Comparison of ENCODE assay signal across 8 mouse cellular contexts in the genomic region with DNA sequence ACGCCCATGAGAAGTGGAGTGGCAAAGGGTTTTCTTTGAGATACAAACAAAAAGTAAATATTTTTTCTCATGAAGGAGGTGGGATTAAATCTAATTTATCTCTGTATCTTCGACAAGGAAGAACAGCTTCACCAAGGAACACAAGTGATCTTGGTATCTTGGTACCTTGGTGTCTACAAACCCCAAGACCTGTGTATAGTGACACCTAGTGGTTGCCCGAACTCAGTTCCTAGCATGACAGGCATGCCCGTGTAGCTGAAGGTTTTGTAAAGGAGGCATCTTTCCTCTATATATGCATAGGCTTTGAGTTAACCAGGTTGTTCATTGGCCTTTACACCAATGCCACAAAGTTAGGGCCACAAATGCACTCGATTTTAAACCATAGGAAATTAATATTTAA. TPM values are rescaled to one million over a fixed set of nuclear protein-coding genes. Genes with fewer than 3 reads are reported as not detected.
DNase-seq lines count a peak whose midpoint lies in the region; ATAC-seq and TF ChIP-seq lines count a peak whose summit lies in the region.
"Had no signal": no experiment of that assay in that cellular context is flagged by ENCODE, and none has a peak within 500 bp of the region (broad histone marks: within the 10 kb centered on the region; RNA-seq: fewer than 3 reads in every experiment).

No protein-coding gene starts in this region.

- H3K27me3 ChIP-seq in CH12.LX (replicated peaks) (no peaks in the 10 kb centered on the region), Patski (no peaks in the 10 kb centered on the region)
- no peaks in the 10 kb centered on the region for H3K27me3 ChIP-seq in liver, embryonic 13.5 days
- H3K27me3 ChIP-seq: stomach, embryonic 15.5 days had no signal

- TF ChIP-seq POLR2A in CH12.LX (IDR thresholded peaks at IDR 0.05; ENCODE audit: low read depth, low read length): no peak

- in situ Hi-C loops in CH12.LX (cut with MboI; ENCODE audit: low pct_ligation_motif_present, low pct_unique_long_range_greater_than_20kb, low sequenced_read_pairs): no loop called here
- in situ Hi-C loops in Patski (cut with MboI; ENCODE audit: low pct_unique_long_range_greater_than_20kb): no loop called here

- H3K4me2 ChIP-seq in CH12.LX (ENCODE audit: insufficient read depth, low read depth, poor library complexity, severe bottlenecking): no peak overlapping the region
- no peak overlapping the region for H3K4me2 ChIP-seq in liver, embryonic 13.5 days
- H3K4me2 ChIP-seq: stomach, embryonic 15.5 days had no signal

- no peak for TF ChIP-seq EP300 in CH12.LX (IDR thresholded peaks at IDR 0.05; ENCODE audit: low read length)

- peak; percentile 76 to 86 for TF ChIP-seq CTCF in CH12.LX (conservative IDR thresholded peaks at IDR 0.05 in 1 of 2, IDR thresholded peaks at IDR 0.05 in 1 of 2; ENCODE audit: low read depth in 2 of 2, low read length in 2 of 2)
- peak; percentile 78 for TF ChIP-seq CTCF in Patski (IDR thresholded peaks at IDR 0.05)

- H3K4me3 ChIP-seq in CH12.LX (replicated peaks in 1 of 3; ENCODE audit: low read depth in 2 of 3, low read length in 2 of 3, poor library complexity in 1 of 3): no peak overlapping the region
- no peak overlapping the region for H3K4me3 ChIP-seq in liver, embryonic 13.5 days (replicated peaks)
- H3K4me3 ChIP-seq: stomach, embryonic 15.5 days had no signal

- 18% methylated on average over 5 of the region's 5 CpGs for WGBS in liver, embryonic 13.5 days (ENCODE audit: insufficient replicate concordance)

- dilution Hi-C loops in CH12.LX (cut with MboI; ENCODE audit: extremely low pct_ligation_motif_present, extremely low pct_unique_long_range_greater_than_20kb, low sequenced_read_pairs): no loop called here

- peak; percentile 79 for TF ChIP-seq RAD21 in CH12.LX (IDR thresholded peaks at IDR 0.05; ENCODE audit: low read depth, low read length)

- no peaks in the 10 kb centered on the region for H3K79me2 ChIP-seq in CH12.LX (replicated peaks; ENCODE audit: control insufficient read depth, extremely low read depth, insufficient read depth, poor library complexity, severe bottlenecking)

- CTCF ChIA-PET in Patski (lab: Charles Lee): interaction anchor here (0.7 to 1.5 kb wide), 6 partner anchors 9 to 23 kb away, joined by 3 to 8 read pairs (median 4); no protein-coding TSS in a partner anchor

- POLR2A ChIA-PET in Patski (lab: Charles Lee): no interaction called here

- DNase-seq in CH12.LX (ENCODE audit: extremely low read depth) (peak; percentile 78), Patski (ENCODE audit: low read depth, low spot score) (no peak)
- DNase-seq in cerebellum, adult 9-11 months: peak; percentile 37
- peak; percentile 39 to 60 for DNase-seq in frontal cortex, postnatal 25 days (ENCODE audit: low spot score in 2 of 2)
- peak; percentile 46 to 75 for DNase-seq in kidney, postnatal 25 days
- DNase-seq in liver, embryonic 13.5 days: peak; percentile 3
- peak; percentile 82 for DNase-seq in retina, embryonic 14.5 days (ENCODE audit: low spot score)

- H3K36me3 ChIP-seq in CH12.LX (replicated peaks in 1 of 2; ENCODE audit: control insufficient read depth in 1 of 2, insufficient read depth in 1 of 2, low read length in 1 of 2): no peaks in the 10 kb centered on the region
- H3K36me3 ChIP-seq in liver, embryonic 13.5 days: no peaks in the 10 kb centered on the region
- H3K36me3 ChIP-seq: stomach, embryonic 15.5 days had no signal

- H3K4me1 ChIP-seq in CH12.LX (ENCODE audit: control insufficient read depth in 1 of 2, insufficient read depth in 2 of 2): peaks cover 7 to 31% of the 10 kb centered on the region in 2 experiments
- H3K4me1 ChIP-seq in liver, embryonic 13.5 days (replicated peaks): no peaks in the 10 kb centered on the region; the same call in 1 of the 2 replicates
- H3K4me1 ChIP-seq: stomach, embryonic 15.5 days had no signal

- peak; percentile 39 for ATAC-seq in Patski
- ATAC-seq in liver, embryonic 13.5 days (ENCODE audit: low read depth): peak; percentile 54; the same call in 1 of the 2 replicates

- no peak overlapping the region for H3K27ac ChIP-seq in CH12.LX (ENCODE audit: insufficient read depth, low read depth)
- H3K27ac ChIP-seq in liver, embryonic 13.5 days: no peak overlapping the region
- H3K27ac ChIP-seq: stomach, embryonic 15.5 days had no signal

- H3K9ac ChIP-seq in CH12.LX (ENCODE audit: insufficient read depth, low read depth): no peak overlapping the region
- no peak overlapping the region for H3K9ac ChIP-seq in liver, embryonic 13.5 days
- H3K9ac ChIP-seq: stomach, embryonic 15.5 days had no signal

- H3K9me3 ChIP-seq in CH12.LX (replicated peaks; ENCODE audit: low read length): no peaks in the 10 kb centered on the region
- no peaks in the 10 kb centered on the region for H3K9me3 ChIP-seq in liver, embryonic 13.5 days (replicated peaks)
- H3K9me3 ChIP-seq: stomach, embryonic 15.5 days had no signal

TF ChIP-seq in CH12.LX, 34 proteins besides CTCF, POLR2A, EP300 and RAD21:
- 0 out of 2 replicates have a peak, but pooled peaks have one; percentile 10 for TF ChIP-seq TCF12 (IDR thresholded peaks at IDR 0.05; ENCODE audit: low read depth, low read length)
- TF ChIP-seq GABPA (IDR thresholded peaks at IDR 0.05; ENCODE audit: insufficient replicate concordance, low read depth, low read length): no peak
- peak; percentile 73 for TF ChIP-seq SMC3 (IDR thresholded peaks at IDR 0.05; ENCODE audit: low read depth, low read length)

RNA-seq across cellular contexts. Expression of a gene that starts 36.8 kb away (rescaled TPM):
- total RNA-seq in CH12.LX (2012; rRNA removed): 47.3 and 72.8 TPM in 2 replicates
- 14.1 and 15.2 TPM in 2 replicates for total RNA-seq in CH12.LX (2014; rRNA removed)
- polyA plus RNA-seq in CH12.LX (2012; ENCODE audit: insufficient read length, low read depth): 21.9 and 26.3 TPM in 2 replicates
- 243 TPM for polyA plus RNA-seq in Patski (2021)
- 0.56 and 0.82 TPM in 2 replicates for polyA plus RNA-seq in liver, embryonic 13.5 days (2015; fragmentation: Nextera tagmentation; extraction: Ambion mirVana)

Comparison
In these comparisons a context has a peak if more than half of its experiments do, and no peak if none do; other contexts are left out.
1. RNA of a gene that starts 36.8 kb away (polyA plus RNA-seq): 243 TPM in Patski (single experiment) and 21.9 to 26.3 TPM in CH12.LX; 0.56 to 0.82 TPM in liver, embryonic 13.5 days; every median in the first group is over 10 times any median in the second.